Mouse (Mus musculus): ENCODE measurements around the gene Heatr9. TPM values are rescaled to one million over a fixed set of nuclear protein-coding genes. Genes with fewer than 3 reads are reported as not detected.
"Not testable (repeated sequence)": the region's sequence is repeated elsewhere in the genome, so short reads cannot be mapped to it uniquely, and the experiment has no call there.

Gene Heatr9
- polyA plus RNA-seq, 1 experiment: not detected

GRCm38 (mm10) chr11:83551668-83552067 lies 29.7 kb upstream of the Heatr9 start:
- no peaks in the 10 kb centered on the region for H3K27me3 ChIP-seq (ENCODE audit: control insufficient read depth, insufficient read depth, low read length, poor library complexity, severe bottlenecking)
- no peaks in the 10 kb centered on the region for H3K4me1 ChIP-seq (ENCODE audit: control insufficient read depth, insufficient read depth, low read length)
- no peaks in the 10 kb centered on the region; the same call in 1 of the 2 replicates for H3K9me3 ChIP-seq (replicated peaks; ENCODE audit: control insufficient read depth, insufficient read depth, low read length, poor library complexity, severe bottlenecking)
- H3K9ac ChIP-seq (ENCODE audit: low read depth, poor library complexity, severe bottlenecking): no peak overlapping the region
- no peak overlapping the region for H3K4me3 ChIP-seq (ENCODE audit: low read depth, low read length)
- no peak overlapping the region for H3K27ac ChIP-seq (ENCODE audit: insufficient read depth, low read length)
- TF ChIP-seq CTCF (IDR thresholded peaks at IDR 0.05; ENCODE audit: low read depth, low read length) (no peak), POLR2A (IDR thresholded peaks at IDR 0.05; ENCODE audit: insufficient read depth, low read length) (no peak), EP300 (IDR thresholded peaks at IDR 0.05; ENCODE audit: insufficient read depth, low read depth, low read length) (no peak)
- no peaks in the 10 kb centered on the region for H3K36me3 ChIP-seq (ENCODE audit: control insufficient read depth, insufficient read depth, low read length, poor library complexity, severe bottlenecking)

DNA sequence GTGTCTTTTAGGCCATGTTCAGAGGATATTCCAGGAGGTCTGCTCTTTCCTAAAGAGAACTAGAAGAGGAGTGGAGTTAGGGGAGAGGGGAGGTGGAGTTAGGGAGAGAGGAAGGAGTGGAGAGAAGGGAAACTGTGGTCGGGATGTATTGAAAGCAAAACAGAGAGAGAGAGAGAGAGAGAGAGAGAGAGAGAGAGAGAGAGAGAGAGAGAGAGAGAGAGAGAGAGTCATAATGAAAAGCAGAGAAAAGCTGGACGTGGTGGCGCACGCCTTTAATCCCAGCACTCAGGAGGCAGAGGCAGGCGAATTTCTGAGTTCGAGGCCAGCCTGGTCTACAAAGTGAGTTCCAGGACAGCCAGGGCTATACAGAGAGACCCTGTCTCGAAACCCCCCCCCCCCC lies 29.1 kb upstream of the Heatr9 start:
- not testable (repeated sequence) for H3K4me1 ChIP-seq (ENCODE audit: control insufficient read depth, insufficient read depth, low read length); H3K36me3 ChIP-seq (ENCODE audit: control insufficient read depth, insufficient read depth, low read length, poor library complexity, severe bottlenecking); H3K9me3 ChIP-seq (replicated peaks; ENCODE audit: control insufficient read depth, insufficient read depth, low read length, poor library complexity, severe bottlenecking); H3K4me3 ChIP-seq (ENCODE audit: low read depth, low read length); H3K9ac ChIP-seq (ENCODE audit: low read depth, poor library complexity, severe bottlenecking); H3K27ac ChIP-seq (ENCODE audit: insufficient read depth, low read length); H3K27me3 ChIP-seq (ENCODE audit: control insufficient read depth, insufficient read depth, low read length, poor library complexity, severe bottlenecking)

DNA sequence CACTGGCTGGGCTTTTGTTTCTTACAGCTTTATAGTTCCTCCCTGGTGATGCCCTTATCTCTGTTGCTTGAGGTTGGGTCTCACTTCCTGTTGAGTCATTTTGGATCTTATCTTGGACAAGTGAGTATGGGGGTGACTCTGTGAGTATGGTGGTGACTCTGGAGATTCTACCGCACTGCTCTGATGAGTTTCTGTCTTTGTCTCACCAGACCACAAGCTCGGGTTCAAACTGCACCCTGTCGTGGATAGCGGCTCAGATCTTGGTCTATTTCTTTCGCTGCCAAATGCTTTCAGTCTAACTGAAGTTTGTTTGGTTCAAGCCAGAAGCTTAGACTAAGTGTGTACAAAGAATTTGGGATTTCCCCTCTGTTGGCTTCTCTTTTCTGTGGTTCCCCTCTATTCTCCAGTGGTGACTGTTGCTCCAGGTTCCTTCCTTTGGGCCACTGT lies 28.2 kb upstream of the Heatr9 start:
- TF ChIP-seq EP300 (IDR thresholded peaks at IDR 0.05; ENCODE audit: insufficient read depth, low read depth, low read length) (no peak), POLR2A (IDR thresholded peaks at IDR 0.05; ENCODE audit: insufficient read depth, low read length) (no peak), CTCF (IDR thresholded peaks at IDR 0.05; ENCODE audit: low read depth, low read length) (no peak)
- Histone ChIP-seq H3K9me3 (replicated peaks; ENCODE audit: control insufficient read depth, insufficient read depth, low read length, poor library complexity, severe bottlenecking) (no peaks in the 10 kb centered on the region; the same call in 1 of the 2 replicates), H3K27me3 (ENCODE audit: control insufficient read depth, insufficient read depth, low read length, poor library complexity, severe bottlenecking) (no peaks in the 10 kb centered on the region), H3K36me3 (ENCODE audit: control insufficient read depth, insufficient read depth, low read length, poor library complexity, severe bottlenecking) (no peaks in the 10 kb centered on the region), H3K9ac (ENCODE audit: low read depth, poor library complexity, severe bottlenecking) (no peak overlapping the region), H3K27ac (ENCODE audit: insufficient read depth, low read length) (no peak overlapping the region), H3K4me1 (ENCODE audit: control insufficient read depth, insufficient read depth, low read length) (no peaks in the 10 kb centered on the region), H3K4me3 (ENCODE audit: low read depth, low read length) (no peak overlapping the region)

- no peaks in the 10 kb centered on the region for H3K27me3 ChIP-seq (ENCODE audit: control insufficient read depth, insufficient read depth, low read length, poor library complexity, severe bottlenecking)
- H3K36me3 ChIP-seq (ENCODE audit: control insufficient read depth, insufficient read depth, low read length, poor library complexity, severe bottlenecking): no peaks in the 10 kb centered on the region
- no peak overlapping the region for H3K4me3 ChIP-seq (ENCODE audit: low read depth, low read length)
- H3K9ac ChIP-seq (ENCODE audit: low read depth, poor library complexity, severe bottlenecking): no peak overlapping the region
- H3K4me1 ChIP-seq (ENCODE audit: control insufficient read depth, insufficient read depth, low read length): no peaks in the 10 kb centered on the region
- no peak overlapping the region for H3K27ac ChIP-seq (ENCODE audit: insufficient read depth, low read length)
- no peaks in the 10 kb centered on the region; the same call in 1 of the 2 replicates for H3K9me3 ChIP-seq (replicated peaks; ENCODE audit: control insufficient read depth, insufficient read depth, low read length, poor library complexity, severe bottlenecking)
- TF ChIP-seq EP300 (IDR thresholded peaks at IDR 0.05; ENCODE audit: insufficient read depth, low read depth, low read length) (no peak), CTCF (IDR thresholded peaks at IDR 0.05; ENCODE audit: low read depth, low read length) (no peak), POLR2A (IDR thresholded peaks at IDR 0.05; ENCODE audit: insufficient read depth, low read length) (no peak)
Measured at GRCm38 (mm10) chr11:83544214-83544613, 22.2 kb upstream of the Heatr9 start.

DNA sequence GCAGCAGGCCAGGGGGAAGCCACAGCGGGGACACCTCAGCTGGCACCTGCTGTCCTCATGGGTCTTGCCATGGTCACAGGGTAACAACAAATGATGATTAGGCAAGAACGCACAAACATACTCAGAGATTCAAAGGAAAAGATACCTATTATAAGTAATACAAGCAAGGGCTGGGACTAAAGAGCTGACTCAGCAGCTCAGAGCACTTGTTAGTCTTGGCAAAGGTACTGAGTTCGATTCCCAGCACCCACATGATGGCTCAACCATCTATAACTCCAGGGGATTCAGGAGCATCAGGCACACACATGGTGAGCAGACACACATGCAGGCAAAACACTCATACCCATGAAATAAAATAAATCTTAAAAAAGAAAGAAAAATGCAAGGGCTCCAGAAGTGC lies 19.4 kb upstream of the Heatr9 start:
- no peak overlapping the region for H3K27ac ChIP-seq (ENCODE audit: insufficient read depth, low read length)
- H3K4me1 ChIP-seq (ENCODE audit: control insufficient read depth, insufficient read depth, low read length): no peaks in the 10 kb centered on the region
- no peaks in the 10 kb centered on the region for H3K27me3 ChIP-seq (ENCODE audit: control insufficient read depth, insufficient read depth, low read length, poor library complexity, severe bottlenecking)
- no peaks in the 10 kb centered on the region for H3K36me3 ChIP-seq (ENCODE audit: control insufficient read depth, insufficient read depth, low read length, poor library complexity, severe bottlenecking)
- no peaks in the 10 kb centered on the region for H3K9me3 ChIP-seq (replicated peaks; ENCODE audit: control insufficient read depth, insufficient read depth, low read length, poor library complexity, severe bottlenecking)
- H3K9ac ChIP-seq (ENCODE audit: low read depth, poor library complexity, severe bottlenecking): no peak overlapping the region
- TF ChIP-seq POLR2A (IDR thresholded peaks at IDR 0.05; ENCODE audit: insufficient read depth, low read length) (no peak), CTCF (IDR thresholded peaks at IDR 0.05; ENCODE audit: low read depth, low read length) (no peak), EP300 (IDR thresholded peaks at IDR 0.05; ENCODE audit: insufficient read depth, low read depth, low read length) (no peak)
- no peak overlapping the region for H3K4me3 ChIP-seq (ENCODE audit: low read depth, low read length)

DNA sequence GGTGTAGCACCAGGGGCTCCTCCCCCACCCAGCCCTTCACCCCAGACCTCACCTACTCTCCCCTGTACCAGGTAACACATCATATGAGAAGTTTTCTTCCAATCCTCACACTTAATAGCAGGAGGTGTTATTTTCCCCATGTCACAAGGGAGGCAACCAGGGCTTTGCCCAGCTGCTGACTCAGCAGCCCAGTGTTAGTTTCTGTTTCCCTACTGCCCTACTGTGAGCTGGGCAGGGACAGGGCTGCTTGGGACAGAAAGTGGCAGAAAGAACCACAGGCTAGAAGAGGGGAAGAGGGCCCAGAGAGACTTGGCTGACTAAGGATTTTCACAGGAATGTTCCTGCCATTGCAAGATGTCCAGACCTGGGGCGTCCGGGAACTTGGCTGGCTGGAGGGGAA lies 19.0 kb upstream of the Heatr9 start:
- no peak overlapping the region for H3K9ac ChIP-seq (ENCODE audit: low read depth, poor library complexity, severe bottlenecking)
- H3K36me3 ChIP-seq (ENCODE audit: control insufficient read depth, insufficient read depth, low read length, poor library complexity, severe bottlenecking): no peaks in the 10 kb centered on the region
- H3K27ac ChIP-seq (ENCODE audit: insufficient read depth, low read length): no peak overlapping the region
- H3K4me3 ChIP-seq (ENCODE audit: low read depth, low read length): no peak overlapping the region
- TF ChIP-seq POLR2A (IDR thresholded peaks at IDR 0.05; ENCODE audit: insufficient read depth, low read length) (no peak), CTCF (IDR thresholded peaks at IDR 0.05; ENCODE audit: low read depth, low read length) (no peak)
- H3K27me3 ChIP-seq (ENCODE audit: control insufficient read depth, insufficient read depth, low read length, poor library complexity, severe bottlenecking): no peaks in the 10 kb centered on the region
- H3K4me1 ChIP-seq (ENCODE audit: control insufficient read depth, insufficient read depth, low read length): no peaks in the 10 kb centered on the region
- H3K9me3 ChIP-seq (replicated peaks; ENCODE audit: control insufficient read depth, insufficient read depth, low read length, poor library complexity, severe bottlenecking): no peaks in the 10 kb centered on the region
